Mouse (Mus musculus): Measurements from ENCODE around the gene Sac3d1. TPM values are rescaled to one million over a fixed set of nuclear protein-coding genes. Genes with fewer than 3 reads are reported as not detected.

Sac3d1 gene
- polyA plus RNA-seq, 1 experiment from 2014 or later = 56.1 TPM

DNA sequence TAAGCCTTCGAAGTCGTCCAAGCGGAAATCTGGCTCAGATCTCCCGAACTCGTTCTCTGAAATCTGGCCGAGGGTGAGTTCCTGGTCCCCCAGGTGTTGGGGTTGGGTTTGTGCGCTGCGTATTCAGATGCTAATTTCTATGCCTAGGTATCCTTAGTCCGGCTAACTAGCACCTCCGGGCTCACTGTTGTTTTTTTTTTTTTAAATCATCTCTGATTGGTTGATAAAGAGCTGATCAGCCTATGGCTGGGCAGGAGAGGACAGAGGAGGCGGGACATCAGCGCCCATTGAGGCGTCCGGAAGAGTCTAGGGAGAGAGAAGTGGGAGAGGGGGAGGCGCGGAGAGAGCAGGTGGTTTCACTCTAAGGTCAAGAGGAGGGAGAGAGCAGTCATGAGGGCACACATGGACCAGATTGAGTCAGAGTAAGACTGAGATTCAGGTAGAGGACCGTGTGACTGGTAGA, 33.0 kb downstream of the Sac3d1 start:
- H3K9ac ChIP-seq (ENCODE audit: low read depth, low read length) = peak overlapping the region; percentile 81
- peaks cover 10% of the 10 kb centered on the region for H3K4me1 ChIP-seq (replicated peaks; ENCODE audit: control insufficient read depth, insufficient read depth, low read length)
- peaks cover 32% of the 10 kb centered on the region for H3K36me3 ChIP-seq (ENCODE audit: control insufficient read depth, insufficient read depth, low read length)
- H3K27ac ChIP-seq (ENCODE audit: low read depth, low read length) = peak overlapping the region; percentile 84
- ATAC-seq (replicated peaks; ENCODE audit: low FRiP score) = peak; percentile 84
- 0% methylated on average over 17 of the region's 17 CpGs for WGBS
- H3K9me3 ChIP-seq (ENCODE audit: control insufficient read depth, low read length) = no peaks in the 10 kb centered on the region
- peak overlapping the region; percentile 90 for H3K4me2 ChIP-seq
- H3K27me3 ChIP-seq (replicated peaks; ENCODE audit: control insufficient read depth, insufficient read depth, low read length) = no peaks in the 10 kb centered on the region
- H3K4me3 ChIP-seq (ENCODE audit: low read depth, low read length) = peak overlapping the region; percentile 75
- DNase-seq (ENCODE audit: low spot score) = peak; percentile 74

DNA sequence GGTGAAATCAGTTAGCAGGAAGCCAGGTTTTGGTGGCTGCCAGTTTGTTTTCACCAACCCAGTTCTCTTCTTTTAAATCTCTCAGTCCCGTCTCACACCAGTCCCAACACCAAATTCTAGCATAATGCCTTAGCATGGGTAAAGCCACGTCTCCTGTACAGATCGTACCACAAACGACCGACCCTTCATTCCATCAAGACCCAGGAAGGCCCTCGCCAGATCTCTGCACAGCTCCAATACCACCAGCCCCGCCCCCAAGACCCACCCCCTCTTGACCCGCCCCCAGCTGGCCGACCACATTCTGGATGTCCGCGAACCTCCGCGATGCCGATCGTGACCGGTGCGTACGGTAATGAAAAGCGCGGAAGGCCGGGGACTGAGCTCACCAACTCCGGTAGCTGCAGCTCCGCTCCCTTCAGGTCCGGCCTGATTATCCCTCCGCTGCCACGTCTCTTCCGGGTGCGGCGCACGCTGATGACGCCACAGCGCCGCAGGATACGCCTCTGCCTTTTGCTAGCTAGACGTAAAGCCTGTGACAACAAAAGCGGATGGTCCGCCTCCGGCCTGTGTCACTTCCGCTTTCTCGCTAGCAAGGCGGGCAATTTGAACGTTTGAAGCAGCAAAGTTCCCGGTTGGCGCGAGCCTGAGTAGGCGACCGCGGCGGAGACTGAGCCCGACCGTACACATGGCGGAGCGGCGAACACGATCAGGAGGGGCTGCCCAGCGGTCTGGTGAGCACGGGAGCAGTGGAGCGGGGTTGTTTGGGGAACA, 33.8 kb downstream of the Sac3d1 start, which contains the start of the genes Zfpl1 and Cdca5:
Gene Zfpl1 (minus strand): TSS at position 479 of the 771 bp plus-strand sequence.
Gene Cdca5 (plus strand): TSS at position 506 of the 771 bp plus-strand sequence.
- Histone ChIP-seq H3K4me3 (ENCODE audit: low read depth, low read length) (peak within 1 kb of the TSS; percentile 75), H3K4me2 (peak within 1 kb of the TSS; percentile 91), H3K9ac (ENCODE audit: low read depth, low read length) (peak within 1 kb of the TSS; percentile 81), H3K36me3 (ENCODE audit: control insufficient read depth, insufficient read depth, low read length) (peaks cover 26% of the 10 kb centered on the region), H3K27me3 (replicated peaks; ENCODE audit: control insufficient read depth, insufficient read depth, low read length) (no peaks in the 10 kb centered on the region), H3K27ac (ENCODE audit: low read depth, low read length) (peak within 1 kb of the TSS; percentile 84), H3K4me1 (replicated peaks; ENCODE audit: control insufficient read depth, insufficient read depth, low read length) (peaks cover 10% of the 10 kb centered on the region), H3K9me3 (ENCODE audit: control insufficient read depth, low read length) (no peaks in the 10 kb centered on the region)
- WGBS = under 1% methylated on average over 58 of the region's 58 CpGs
- peak; percentile 86 for ATAC-seq (replicated peaks; ENCODE audit: low FRiP score)
- peak; percentile 94 for DNase-seq (ENCODE audit: low spot score)

DNA sequence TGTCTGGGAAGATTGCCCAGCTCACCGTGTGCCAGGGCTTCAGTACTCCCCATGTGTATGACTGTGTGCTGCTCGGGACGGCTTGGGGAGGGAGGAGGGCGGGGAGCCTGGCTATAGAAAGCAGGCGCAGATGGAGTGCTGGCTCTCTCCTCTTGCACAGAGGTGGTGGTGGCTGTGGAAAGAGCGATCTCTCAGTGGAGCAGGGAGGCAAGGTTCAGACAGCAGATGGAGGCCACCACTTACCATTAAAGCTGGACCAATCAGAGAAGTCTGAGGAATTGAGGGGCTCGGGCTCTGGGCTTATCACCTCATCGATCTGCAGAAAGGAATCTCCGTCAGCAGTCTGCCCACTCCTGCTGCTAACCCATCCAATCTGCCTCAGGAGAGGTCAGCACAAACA, 36.3 kb downstream of the Sac3d1 start, which contains the start of gene Gm28374:
Gene Gm28374 (minus strand): TSS at position 101 of the 400 bp plus-strand sequence.
- DNase-seq (ENCODE audit: low spot score) (no peak), ATAC-seq (replicated peaks; ENCODE audit: low FRiP score) (no peak)
- 86% methylated on average over 9 of the region's 9 CpGs for WGBS
- H3K4me3 ChIP-seq (ENCODE audit: low read depth, low read length) = no peak within 1 kb of the TSS; the same call in 1 of the 2 replicates
- no peak within 1 kb of the TSS for H3K9ac ChIP-seq (ENCODE audit: low read depth, low read length)
- no peak within 1 kb of the TSS for H3K27ac ChIP-seq (ENCODE audit: low read depth, low read length)
- no peaks in the 10 kb centered on the region for H3K27me3 ChIP-seq (replicated peaks; ENCODE audit: control insufficient read depth, insufficient read depth, low read length)
- H3K36me3 ChIP-seq (ENCODE audit: control insufficient read depth, insufficient read depth, low read length) = peaks cover 17% of the 10 kb centered on the region
- H3K9me3 ChIP-seq (ENCODE audit: control insufficient read depth, low read length) = no peaks in the 10 kb centered on the region
- peaks cover 10% of the 10 kb centered on the region for H3K4me1 ChIP-seq (replicated peaks; ENCODE audit: control insufficient read depth, insufficient read depth, low read length)
- H3K4me2 ChIP-seq = no peak within 1 kb of the TSS

DNA sequence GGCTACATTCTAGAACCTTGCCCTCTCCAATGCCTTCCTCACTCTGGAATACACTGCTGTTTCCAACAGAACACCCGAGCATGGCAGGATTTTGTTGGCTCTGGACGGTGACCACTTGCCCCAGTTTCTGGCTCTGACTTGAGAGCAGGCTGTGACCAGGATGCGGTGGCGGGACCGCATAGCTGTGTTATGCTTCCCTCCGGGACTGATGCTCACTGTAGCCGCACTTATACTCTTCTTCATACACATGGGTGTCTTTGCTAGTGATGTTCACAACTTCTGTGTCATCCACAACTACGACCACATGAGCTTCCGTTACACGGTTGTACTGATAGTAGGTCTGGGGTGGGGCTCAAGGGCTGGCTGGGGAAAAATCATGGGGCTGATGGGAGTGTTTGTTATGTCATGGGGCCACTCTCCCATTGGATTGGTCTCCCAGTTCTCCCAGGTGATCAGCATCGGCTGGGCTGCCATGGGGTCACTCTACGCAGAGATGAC, 38.4 kb downstream of the Sac3d1 start, which contains the start of gene Tmem262:
Gene Tmem262 (plus strand): TSS at position 51 of the 498 bp plus-strand sequence.
- Histone ChIP-seq H3K9ac (ENCODE audit: low read depth, low read length) (no peak within 1 kb of the TSS), H3K27ac (ENCODE audit: low read depth, low read length) (no peak within 1 kb of the TSS), H3K27me3 (replicated peaks; ENCODE audit: control insufficient read depth, insufficient read depth, low read length) (no peaks in the 10 kb centered on the region), H3K9me3 (ENCODE audit: control insufficient read depth, low read length) (no peaks in the 10 kb centered on the region), H3K36me3 (ENCODE audit: control insufficient read depth, insufficient read depth, low read length) (peaks cover 18% of the 10 kb centered on the region), H3K4me2 (no peak within 1 kb of the TSS), H3K4me3 (ENCODE audit: low read depth, low read length) (no peak within 1 kb of the TSS), H3K4me1 (replicated peaks; ENCODE audit: control insufficient read depth, insufficient read depth, low read length) (peaks cover 13% of the 10 kb centered on the region)
- DNase-seq (ENCODE audit: low spot score) = no peak
- no peak for ATAC-seq (replicated peaks; ENCODE audit: low FRiP score)
- WGBS = 90% methylated on average over 12 of the region's 12 CpGs

DNA sequence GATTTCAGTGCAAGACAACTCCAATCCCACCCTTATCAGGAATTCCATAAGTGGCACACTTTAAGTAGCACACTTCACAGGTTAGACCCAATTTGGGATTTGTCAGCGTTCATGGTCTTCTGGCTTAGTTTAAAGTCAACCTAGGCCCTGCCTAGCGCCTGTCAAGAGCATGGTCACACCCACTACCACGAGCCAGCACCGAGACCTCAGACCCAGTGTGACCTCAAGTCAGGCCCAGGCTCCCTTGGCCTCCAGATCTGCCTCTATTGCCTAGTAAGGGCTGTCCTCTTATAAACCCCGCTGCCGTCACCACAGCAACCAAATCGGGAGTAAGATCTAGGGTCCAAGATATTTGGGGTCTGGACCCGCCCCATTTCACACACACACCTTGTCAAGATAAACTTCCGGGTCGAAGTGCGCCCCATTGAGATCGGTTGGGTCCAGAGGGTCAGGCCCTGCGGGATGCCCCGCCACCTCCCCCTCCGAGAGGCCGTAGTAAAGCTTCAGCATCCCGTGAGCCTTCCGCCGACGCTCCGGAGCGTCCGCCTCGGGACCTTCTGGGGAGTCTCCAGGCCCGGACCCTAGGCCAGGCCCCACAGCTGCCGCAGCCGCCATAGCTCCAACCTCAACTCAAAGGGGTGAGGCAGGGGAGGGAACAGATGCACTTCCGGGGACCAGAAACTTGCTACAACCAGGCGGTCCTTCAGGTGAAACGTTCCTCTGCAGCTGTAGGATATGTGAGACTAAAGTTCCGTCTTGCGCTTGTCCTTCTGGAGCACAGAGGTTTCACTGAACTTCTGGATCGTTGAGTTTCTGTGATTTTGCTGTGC, 41.7 kb downstream of the Sac3d1 start, which contains the start of gene Vps51:
Gene Vps51 (minus strand): TSS at position 668 of the 830 bp plus-strand sequence.
- Histone ChIP-seq H3K9ac (ENCODE audit: low read depth, low read length) (peak within 1 kb of the TSS; percentile 73), H3K36me3 (ENCODE audit: control insufficient read depth, insufficient read depth, low read length) (peaks cover 23% of the 10 kb centered on the region), H3K9me3 (ENCODE audit: control insufficient read depth, low read length) (no peaks in the 10 kb centered on the region), H3K4me3 (ENCODE audit: low read depth, low read length) (peak within 1 kb of the TSS; percentile 74), H3K27ac (ENCODE audit: low read depth, low read length) (peak within 1 kb of the TSS; percentile 50), H3K4me1 (replicated peaks; ENCODE audit: control insufficient read depth, insufficient read depth, low read length) (peaks cover 6% of the 10 kb centered on the region), H3K27me3 (replicated peaks; ENCODE audit: control insufficient read depth, insufficient read depth, low read length) (no peaks in the 10 kb centered on the region), H3K4me2 (peak within 1 kb of the TSS; percentile 80)
- ATAC-seq (replicated peaks; ENCODE audit: low FRiP score) (peak; percentile 84), DNase-seq (ENCODE audit: low spot score) (peak; percentile 90)
- under 1% methylated on average over 33 of the region's 33 CpGs for WGBS

DNA sequence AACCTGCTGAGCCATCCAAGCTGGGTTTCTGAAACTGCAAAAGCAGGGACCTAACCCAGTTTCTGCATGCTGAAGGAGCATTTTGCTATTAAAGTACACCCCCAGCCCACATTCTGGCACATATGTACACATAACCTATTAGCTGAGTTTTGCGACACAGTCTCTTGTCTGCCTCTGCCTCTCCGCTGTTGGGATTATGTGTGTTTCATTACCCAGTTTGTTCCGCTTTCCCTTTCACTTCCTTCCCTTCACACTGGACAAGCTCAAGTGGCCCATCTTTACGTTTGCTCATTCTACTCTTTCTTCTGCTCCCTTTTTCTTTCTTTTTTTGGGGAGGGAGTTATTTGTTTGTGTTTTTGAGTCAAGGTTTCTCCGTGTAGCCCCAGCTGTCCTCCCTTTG, 44.6 kb downstream of the Sac3d1 start:
- H3K4me1 ChIP-seq (replicated peaks; ENCODE audit: control insufficient read depth, insufficient read depth, low read length) = peaks cover 6% of the 10 kb centered on the region
- WGBS = 90% methylated on average over 5 of the region's 5 CpGs
- no peak overlapping the region for H3K4me3 ChIP-seq (ENCODE audit: low read depth, low read length)
- ATAC-seq (replicated peaks; ENCODE audit: low FRiP score) (no peak), DNase-seq (ENCODE audit: low spot score) (no peak)
- no peaks in the 10 kb centered on the region for H3K27me3 ChIP-seq (replicated peaks; ENCODE audit: control insufficient read depth, insufficient read depth, low read length)
- no peak overlapping the region for H3K27ac ChIP-seq (ENCODE audit: low read depth, low read length)
- H3K9ac ChIP-seq (ENCODE audit: low read depth, low read length) = no peak overlapping the region
- no peak overlapping the region for H3K4me2 ChIP-seq
- H3K9me3 ChIP-seq (ENCODE audit: control insufficient read depth, low read length) = no peaks in the 10 kb centered on the region
- peaks cover 27% of the 10 kb centered on the region for H3K36me3 ChIP-seq (ENCODE audit: control insufficient read depth, insufficient read depth, low read length)

DNA sequence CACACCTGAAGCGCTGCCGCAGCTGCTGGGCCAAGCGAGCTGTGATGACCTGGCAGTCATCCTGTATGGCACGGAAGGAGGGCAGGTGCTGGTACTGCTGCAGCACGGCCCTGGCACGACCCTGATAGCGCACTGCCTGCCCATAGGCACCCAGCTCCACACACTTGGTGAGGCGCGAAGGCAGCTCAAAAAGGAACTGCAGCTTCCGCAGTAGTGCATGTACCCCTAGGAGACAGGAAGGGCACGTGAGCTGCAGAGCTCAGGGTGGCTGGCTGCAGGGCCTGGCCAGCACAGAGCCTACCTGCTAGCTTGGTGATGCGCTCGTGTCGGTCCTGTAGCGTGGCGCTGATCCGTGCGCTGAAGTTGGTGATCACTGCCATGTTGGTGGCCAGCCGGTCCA, 47.2 kb downstream of the Sac3d1 start:
- Histone ChIP-seq H3K27ac (ENCODE audit: low read depth, low read length) (no peak overlapping the region), H3K27me3 (replicated peaks; ENCODE audit: control insufficient read depth, insufficient read depth, low read length) (no peaks in the 10 kb centered on the region), H3K9me3 (ENCODE audit: control insufficient read depth, low read length) (no peaks in the 10 kb centered on the region), H3K4me1 (replicated peaks; ENCODE audit: control insufficient read depth, insufficient read depth, low read length) (peaks cover 16% of the 10 kb centered on the region), H3K4me3 (ENCODE audit: low read depth, low read length) (no peak overlapping the region), H3K9ac (ENCODE audit: low read depth, low read length) (no peak overlapping the region), H3K36me3 (ENCODE audit: control insufficient read depth, insufficient read depth, low read length) (peaks cover 30% of the 10 kb centered on the region), H3K4me2 (no peak overlapping the region)
- WGBS = 92% methylated on average over 19 of the region's 19 CpGs
- DNase-seq (ENCODE audit: low spot score) (no peak), ATAC-seq (replicated peaks; ENCODE audit: low FRiP score) (no peak)

- ATAC-seq (replicated peaks; ENCODE audit: low FRiP score) = no peak
- 87% methylated on average over 31 of the region's 31 CpGs for WGBS
- H3K36me3 ChIP-seq (ENCODE audit: control insufficient read depth, insufficient read depth, low read length) = peaks cover 30% of the 10 kb centered on the region
These were observed 47.7 kb downstream of the Sac3d1 start for GRCm38 (mm10) chr19:6070571-6071250.

More at GRCm38 (mm10) chr19:6070571-6071250, 47.7 kb downstream of the Sac3d1 start:
- Histone ChIP-seq H3K27ac (ENCODE audit: low read depth, low read length) (no peak overlapping the region), H3K9ac (ENCODE audit: low read depth, low read length) (no peak overlapping the region), H3K4me1 (replicated peaks; ENCODE audit: control insufficient read depth, insufficient read depth, low read length) (peaks cover 14% of the 10 kb centered on the region), H3K4me3 (ENCODE audit: low read depth, low read length) (no peak overlapping the region), H3K4me2 (no peak overlapping the region), H3K9me3 (ENCODE audit: control insufficient read depth, low read length) (no peaks in the 10 kb centered on the region), H3K27me3 (replicated peaks; ENCODE audit: control insufficient read depth, insufficient read depth, low read length) (no peaks in the 10 kb centered on the region)
- DNase-seq (ENCODE audit: low spot score) = no peak
